Mouse (Mus musculus) MEL (cell line): ENCODE measurements at regions not wholly inside any gene's neighbourhood (a gene's known extent, or its start where the extent isn't known, plus 50 kb on each side); places are given as distances from the start of the nearest gene placed in this dataset.

Experiments
- DNase-seq: peaks from one replicate; pipeline ENCODE4 v3.0.0; 2011; ENCODE audit warnings: low read depth, low spot score
- H3K27ac ChIP-seq: 2 replicates; pipeline ENCODE4 v1.5.1; 2012; ENCODE audit warnings: low read depth, mild to moderate bottlenecking, control low read depth, low read length, moderate library complexity; ENCODE audit not compliant: control insufficient read depth
- H3K27me3 ChIP-seq, 2 experiments: fragments of 150-350 bp in 1 of 2; sonication (generic) in 1 of 2; 2 replicates each; pipeline ENCODE4 v1.6.1; 2012; ENCODE audit warnings: low read length in 2 of 2, mild to moderate bottlenecking in 2 of 2, improper control_type of control experiment in 1 of 2, moderate library complexity in 1 of 2; ENCODE audit not compliant: insufficient read depth in 2 of 2, control insufficient read depth in 1 of 2
- H3K36me3 ChIP-seq, 2 experiments: 2 replicates each; pipeline ENCODE4 v1.6.1; 2012 to 2014; ENCODE audit warnings: low read length in 2 of 2, improper control_type of control experiment in 1 of 2, inconsistent platforms in 1 of 2, mild to moderate bottlenecking in 1 of 2; ENCODE audit not compliant: insufficient read depth in 2 of 2, control insufficient read depth in 1 of 2
- H3K4me1 ChIP-seq, 2 experiments: fragments of 150-350 bp in 1 of 2; sonication (generic) in 1 of 2; 2 replicates each; pipeline ENCODE4 v1.6.1; 2012; ENCODE audit warnings: low read length in 2 of 2, improper control_type of control experiment in 1 of 2, mild to moderate bottlenecking in 1 of 2; ENCODE audit not compliant: insufficient read depth in 2 of 2, control insufficient read depth in 1 of 2
- H3K4me3 ChIP-seq, 2 experiments: fragments of 150-350 bp in 1 of 2; sonication (generic) in 1 of 2; 2 replicates each; pipeline ENCODE4 v1.5.1; 2012; ENCODE audit warnings: low read depth in 2 of 2, low read length in 2 of 2, mild to moderate bottlenecking in 2 of 2, moderate library complexity in 2 of 2, control low read depth in 1 of 2, improper control_type of control experiment in 1 of 2; ENCODE audit not compliant: control insufficient read depth in 1 of 2, insufficient read depth in 1 of 2
- H3K79me2 ChIP-seq: 2 replicates; pipeline ENCODE4 v1.6.1; 2012; ENCODE audit warnings: mild to moderate bottlenecking, low read length, moderate library complexity; ENCODE audit not compliant: control insufficient read depth, poor library complexity, insufficient read depth
- H3K9ac ChIP-seq: 2 replicates; pipeline ENCODE4 v1.6.1; 2012; ENCODE audit warnings: low read depth, mild to moderate bottlenecking, control low read depth, low read length, moderate library complexity; ENCODE audit not compliant: control insufficient read depth, poor library complexity, severe bottlenecking
- H3K9me3 ChIP-seq: fragments of 150-350 bp; sonication (generic); replicated peaks from 2 replicates; pipeline ENCODE4 v1.6.1; 2012; ENCODE audit warnings: mild to moderate bottlenecking, low read length, improper control_type of control experiment, moderate library complexity; ENCODE audit not compliant: insufficient read depth
- BHLHE40 ChIP-seq: IDR thresholded peaks from 2 replicates; pipeline ENCODE4 v1.6.1; 2012; ENCODE audit warnings: low read depth, mild to moderate bottlenecking, inconsistent platforms, low read length, improper control_type of control experiment, borderline replicate concordance
- CHD1 ChIP-seq: IDR thresholded peaks from 2 replicates; pipeline ENCODE4 v1.6.1; 2012; ENCODE audit warnings: low read depth, mild to moderate bottlenecking, inconsistent platforms, low read length, improper control_type of control experiment
- CHD2 ChIP-seq: IDR thresholded peaks from 2 replicates; pipeline ENCODE4 v1.6.1; 2011; ENCODE audit warnings: low read length, improper control_type of control experiment
- CTCF ChIP-seq, 3 experiments: IDR thresholded peaks in 2 of 3; conservative IDR thresholded peaks in 1 of 3; 2 replicates each; pipeline ENCODE4 v1.5.1; 2011 to 2012; ENCODE audit warnings: low read length in 3 of 3, low read depth in 2 of 3, mild to moderate bottlenecking in 2 of 3, improper control_type of control experiment in 1 of 3, inconsistent platforms in 1 of 3, mixed read lengths in 1 of 3, moderate library complexity in 1 of 3; ENCODE audit not compliant: control insufficient read depth in 1 of 3, insufficient read depth in 1 of 3, poor library complexity in 1 of 3, severe bottlenecking in 1 of 3
- E2F4 ChIP-seq: IDR thresholded peaks from 2 replicates; pipeline ENCODE4 v1.6.1; 2011; ENCODE audit warnings: low read depth, low read length, improper control_type of control experiment, borderline replicate concordance
- ELF1 ChIP-seq: IDR thresholded peaks from 2 replicates; pipeline ENCODE4 v1.6.1; 2014; ENCODE audit warnings: low read depth, mild to moderate bottlenecking, inconsistent platforms, low read length, improper control_type of control experiment, moderate library complexity
- EP300 ChIP-seq, 2 experiments: IDR thresholded peaks; 2 replicates each; pipeline ENCODE4 v1.6.1; 2011; ENCODE audit warnings: improper control_type of control experiment in 2 of 2, low read length in 2 of 2, low read depth in 1 of 2, mild to moderate bottlenecking in 1 of 2
- GATA1 ChIP-seq: IDR thresholded peaks from 2 replicates; pipeline ENCODE4 v1.6.1; 2011; ENCODE audit warnings: low read depth, low read length, improper control_type of control experiment
- HCFC1 ChIP-seq: IDR thresholded peaks from 2 replicates; pipeline ENCODE4 v1.6.1; 2012; ENCODE audit warnings: low read depth, mild to moderate bottlenecking, inconsistent platforms, low read length, improper control_type of control experiment, moderate library complexity
- JUND ChIP-seq: IDR thresholded peaks from 2 replicates; pipeline ENCODE4 v1.6.1; 2011; ENCODE audit warnings: low read depth, mild to moderate bottlenecking, improper control_type of control experiment, low read length
- KAT2A ChIP-seq: conservative IDR thresholded peaks from 2 replicates; pipeline ENCODE4 v1.6.1; 2012; ENCODE audit warnings: low read depth, low read length, improper control_type of control experiment, inconsistent platforms
- MAX ChIP-seq: IDR thresholded peaks from 2 replicates; pipeline ENCODE4 v1.6.1; 2011; ENCODE audit warnings: low read length, improper control_type of control experiment
- MEF2A ChIP-seq: IDR thresholded peaks from 2 replicates; pipeline ENCODE4 v1.6.1; 2014; ENCODE audit warnings: low read depth, mild to moderate bottlenecking, inconsistent platforms, low read length, improper control_type of control experiment; ENCODE audit not compliant: poor library complexity, insufficient replicate concordance, severe bottlenecking; ENCODE audit errors: extremely low read depth
- MXI1 ChIP-seq: IDR thresholded peaks from 2 replicates; pipeline ENCODE4 v1.6.1; 2011; ENCODE audit warnings: mild to moderate bottlenecking, low read depth, low read length, improper control_type of control experiment
- MYB ChIP-seq: IDR thresholded peaks from 2 replicates; pipeline ENCODE4 v1.6.1; 2011; ENCODE audit warnings: mild to moderate bottlenecking, low read depth, low read length, improper control_type of control experiment
- NELFE ChIP-seq: IDR thresholded peaks from 2 replicates; pipeline ENCODE4 v1.6.1; 2011; ENCODE audit warnings: low read depth, low read length, improper control_type of control experiment
- NRF1 ChIP-seq: IDR thresholded peaks from 2 replicates; pipeline ENCODE4 v1.6.1; 2014; ENCODE audit warnings: low read depth, mild to moderate bottlenecking, inconsistent platforms, low read length, improper control_type of control experiment, moderate library complexity; ENCODE audit not compliant: poor library complexity, insufficient read depth, severe bottlenecking
- POLR2AphosphoS2 ChIP-seq: IDR thresholded peaks from 2 replicates; pipeline ENCODE4 v1.6.1; 2011; ENCODE audit warnings: low read length, improper control_type of control experiment
- POLR2AphosphoS5 ChIP-seq: IDR thresholded peaks from 2 replicates; pipeline ENCODE4 v1.6.1; 2012; ENCODE audit warnings: low read depth, borderline replicate concordance, mild to moderate bottlenecking, inconsistent platforms, low read length, moderate library complexity, mixed read lengths
- RAD21 ChIP-seq: IDR thresholded peaks from 2 replicates; pipeline ENCODE4 v1.6.1; 2011; ENCODE audit warnings: mild to moderate bottlenecking, low read depth, low read length, improper control_type of control experiment
- RCOR1 ChIP-seq: IDR thresholded peaks from 2 replicates; pipeline ENCODE4 v1.6.1; 2012; ENCODE audit warnings: low read depth, mild to moderate bottlenecking, inconsistent platforms, low read length, improper control_type of control experiment
- SIN3A ChIP-seq: IDR thresholded peaks from 2 replicates; pipeline ENCODE4 v1.6.1; 2012; ENCODE audit warnings: low read length, improper control_type of control experiment, inconsistent platforms
- SMC3 ChIP-seq: IDR thresholded peaks from 2 replicates; pipeline ENCODE4 v1.6.1; 2011; ENCODE audit warnings: low read depth, low read length, improper control_type of control experiment
- TBP ChIP-seq: IDR thresholded peaks from 2 replicates; pipeline ENCODE4 v1.8.0; 2011; ENCODE audit warnings: low read depth, low read length, improper control_type of control experiment
- TCF12 ChIP-seq: IDR thresholded peaks from 2 replicates; pipeline ENCODE4 v1.6.1; 2014; ENCODE audit warnings: low read depth, mild to moderate bottlenecking, inconsistent platforms, low read length, improper control_type of control experiment, moderate library complexity
- UBTF ChIP-seq: IDR thresholded peaks from 2 replicates; pipeline ENCODE4 v1.6.1; 2012; ENCODE audit warnings: low read depth, mild to moderate bottlenecking, inconsistent platforms, low read length, improper control_type of control experiment, moderate library complexity, borderline replicate concordance; ENCODE audit not compliant: insufficient read depth
- USF1 ChIP-seq: IDR thresholded peaks from 2 replicates; pipeline ENCODE4 v1.6.1; 2014; ENCODE audit warnings: low read depth, mild to moderate bottlenecking, inconsistent platforms, low read length, improper control_type of control experiment, moderate library complexity
- ZC3H11A ChIP-seq: IDR thresholded peaks from 2 replicates; pipeline ENCODE4 v1.6.1; 2012; ENCODE audit warnings: low read depth, mild to moderate bottlenecking, inconsistent platforms, low read length, improper control_type of control experiment
- ZKSCAN1 ChIP-seq: IDR thresholded peaks from 2 replicates; pipeline ENCODE4 v1.6.1; 2012; ENCODE audit warnings: low read depth, mild to moderate bottlenecking, inconsistent platforms, low read length, improper control_type of control experiment, moderate library complexity
- ZMIZ1 ChIP-seq: IDR thresholded peaks from 2 replicates; pipeline ENCODE4 v1.6.1; 2012; ENCODE audit warnings: low read depth, mild to moderate bottlenecking, inconsistent platforms, low read length, improper control_type of control experiment, moderate library complexity
- ZNF384 ChIP-seq: IDR thresholded peaks from 2 replicates; pipeline ENCODE4 v1.6.1; 2012; ENCODE audit warnings: low read depth, mild to moderate bottlenecking, inconsistent platforms, low read length, improper control_type of control experiment

DNA sequence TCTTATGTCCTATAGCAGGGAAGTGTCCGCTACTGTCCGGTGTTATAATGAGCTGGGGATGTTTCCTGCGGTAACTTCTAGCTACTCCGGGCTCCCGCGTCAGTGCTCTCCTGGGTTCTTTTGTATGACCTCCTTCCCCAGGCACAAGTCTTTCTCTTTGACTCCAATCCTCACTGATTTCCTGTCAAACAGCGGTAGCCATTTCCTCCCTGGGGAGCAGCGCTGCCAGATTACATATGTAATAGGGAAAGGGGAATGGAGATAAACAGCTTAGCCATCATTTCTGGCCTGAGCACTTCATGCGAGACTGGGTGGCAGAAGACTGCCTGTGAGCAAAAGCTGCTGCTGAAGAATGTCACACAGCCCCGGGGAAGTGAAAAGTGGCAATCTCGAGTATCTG, 262.4 kb upstream of the Dach1 start:
- no peaks in the 10 kb centered on the region for H3K9me3 ChIP-seq
- H3K36me3 ChIP-seq: no peaks in the 10 kb centered on the region
- TF ChIP-seq ZC3H11A (no peak), POLR2AphosphoS2 (no peak), MYB (no peak), BHLHE40 (no peak), SIN3A (no peak), HCFC1 (no peak), ZMIZ1 (no peak), NRF1 (no peak)
- no peaks in the 10 kb centered on the region for H3K27me3 ChIP-seq
- H3K9ac ChIP-seq: no peak overlapping the region
- H3K4me1 ChIP-seq: no peaks in the 10 kb centered on the region
- no peak overlapping the region for H3K4me3 ChIP-seq
- H3K27ac ChIP-seq: no peak overlapping the region
- H3K79me2 ChIP-seq: no peaks in the 10 kb centered on the region
- no peak for DNase-seq

DNA sequence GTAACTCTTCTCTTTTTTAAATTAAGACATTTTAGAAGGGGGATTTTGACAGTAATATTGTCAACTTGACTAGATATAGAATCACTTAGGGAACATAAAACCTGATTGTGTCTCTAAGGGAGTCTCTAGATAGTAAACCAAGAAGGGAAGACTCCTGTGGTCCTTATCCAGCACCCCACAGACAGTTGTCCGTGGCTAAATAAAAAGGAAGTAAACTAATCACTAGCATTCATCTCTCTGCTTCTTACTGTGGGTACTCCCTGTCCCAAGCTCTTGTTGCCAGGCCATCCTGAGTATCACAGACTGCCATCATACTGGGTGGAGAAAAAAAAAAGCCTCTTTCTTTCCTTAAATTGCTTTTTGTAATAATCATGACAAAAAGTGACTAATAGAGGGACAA, 248.2 kb upstream of the Dach1 start:
- peaks cover 0 to 6% of the 10 kb centered on the region in 2 experiments; a peak in 2 of 4 replicates for H3K36me3 ChIP-seq
- no peak overlapping the region for H3K27ac ChIP-seq
- H3K9ac ChIP-seq: no peak overlapping the region
- H3K9me3 ChIP-seq: no peaks in the 10 kb centered on the region
- no peaks in the 10 kb centered on the region for H3K79me2 ChIP-seq
- no peak for TF ChIP-seq JUND
- no peak for TF ChIP-seq KAT2A
- TF ChIP-seq ZC3H11A: no peak
- no peak for TF ChIP-seq MAX
- TF ChIP-seq CHD2: no peak
- TF ChIP-seq SIN3A: no peak
- no peak for TF ChIP-seq CTCF (IDR thresholded peaks at IDR 0.05 in 2 of 3, conservative IDR thresholded peaks at IDR 0.05 in 1 of 3; ENCODE audit: control insufficient read depth in 1 of 3, insufficient read depth in 1 of 3, low read depth in 2 of 3, low read length in 3 of 3, poor library complexity in 1 of 3, severe bottlenecking in 1 of 3)
- no peak for TF ChIP-seq CHD1
- TF ChIP-seq MYB: no peak
- TF ChIP-seq RAD21: no peak; the same call in 1 of the 2 replicates
- TF ChIP-seq MXI1: no peak
- peak; percentile 69 for TF ChIP-seq GATA1
- no peak for TF ChIP-seq ZKSCAN1
- TF ChIP-seq MEF2A: no peak
- no peak for TF ChIP-seq UBTF
- peak; percentile 58 to 79 for TF ChIP-seq EP300 (IDR thresholded peaks at IDR 0.05; ENCODE audit: low read depth in 1 of 2, low read length in 2 of 2)
- TF ChIP-seq NRF1: no peak
- peak; percentile 27; the same call in 1 of the 2 replicates for TF ChIP-seq RCOR1
- TF ChIP-seq ZNF384: peak; percentile 43; the same call in 1 of the 2 replicates
- no peak for TF ChIP-seq POLR2AphosphoS2
- TF ChIP-seq USF1: no peak
- no peak for TF ChIP-seq ELF1
- no peak for TF ChIP-seq SMC3
- peak; percentile 45 for TF ChIP-seq TCF12
- TF ChIP-seq TBP: no peak
- TF ChIP-seq E2F4: no peak
- no peak for TF ChIP-seq ZMIZ1
- TF ChIP-seq NELFE: no peak
- TF ChIP-seq POLR2AphosphoS5: no peak
- no peak for TF ChIP-seq BHLHE40
- peak; percentile 64 for DNase-seq
- H3K4me1 ChIP-seq: 0 out of 4 replicates have a peak, but pooled peaks cover 0 to 2% of the 10 kb centered on the region in 2 experiments
- H3K27me3 ChIP-seq: no peaks in the 10 kb centered on the region
- no peak overlapping the region for H3K4me3 ChIP-seq
